Comparison of ENCODE assay signal across 9 mouse cellular contexts in the genomic region with DNA sequence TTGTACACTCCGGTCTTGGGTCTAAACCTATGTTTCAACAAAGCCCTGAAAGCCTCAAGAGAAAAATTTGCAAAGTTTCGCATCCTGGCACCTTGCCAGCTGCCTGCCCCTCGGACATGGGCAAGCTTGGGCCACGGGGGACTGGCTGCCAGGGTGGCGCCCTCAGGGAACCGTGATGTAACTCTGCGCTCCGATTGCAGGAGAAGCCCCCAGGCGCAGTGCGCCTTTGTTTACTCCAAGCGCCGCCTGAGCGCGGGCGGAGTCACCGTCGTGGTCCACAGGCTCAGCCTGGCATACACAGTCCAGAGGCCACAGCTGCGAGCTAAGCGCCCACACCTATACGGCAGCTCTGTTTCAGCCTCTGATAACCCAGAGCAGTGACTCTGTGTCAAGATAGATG. TPM values are rescaled to one million over a fixed set of nuclear protein-coding genes. Genes with fewer than 3 reads are reported as not detected.
A peak's percentile ranks its signal among the peaks of the same experiment; 100 is the strongest.
DNase-seq lines count a peak whose midpoint lies in the region; ATAC-seq and TF ChIP-seq lines count a peak whose summit lies in the region.
"Had no signal": no experiment of that assay in that cellular context is flagged by ENCODE, and none has a peak within 500 bp of the region (broad histone marks: within the 10 kb centered on the region; RNA-seq: fewer than 3 reads in every experiment).

No protein-coding gene starts in this region.

- H3K9me3 ChIP-seq in ES-E14 (ENCODE audit: control insufficient read depth, insufficient read depth, low read depth, low read length) = no peaks in the 10 kb centered on the region
- H3K9me3 ChIP-seq in hindbrain, embryonic 11.5 days (ENCODE audit: control insufficient read depth, low read length) = no peaks in the 10 kb centered on the region
- H3K9me3 ChIP-seq in liver, embryonic 11.5 days (ENCODE audit: control insufficient read depth, low read length) = no peaks in the 10 kb centered on the region

- no peak overlapping the region; the same call in 1 of the 2 replicates for H3K9ac ChIP-seq in ES-E14 (ENCODE audit: insufficient read depth, low read depth, low read length, poor library complexity, severe bottlenecking)
- no peak overlapping the region for H3K9ac ChIP-seq in hindbrain, embryonic 11.5 days (ENCODE audit: low read depth, low read length)
- peak overlapping the region; percentile 42; the same call in 1 of the 2 replicates for H3K9ac ChIP-seq in liver, embryonic 11.5 days (ENCODE audit: low read depth, low read length)

- H3K4me3 ChIP-seq in ES-E14 (ENCODE audit: insufficient read depth in 1 of 2, low read depth in 1 of 2, low read length in 2 of 2, poor library complexity in 1 of 2, severe bottlenecking in 1 of 2) = peak overlapping the region; percentile 6 to 38; a peak in 2 of 4 replicates
- H3K4me3 ChIP-seq in hindbrain, embryonic 11.5 days (ENCODE audit: low read depth, low read length) = no peak overlapping the region
- H3K4me3 ChIP-seq in liver, embryonic 11.5 days (ENCODE audit: low read depth, low read length) = peak overlapping the region; percentile 24; the same call in 1 of the 2 replicates

- ATAC-seq in hindbrain, embryonic 11.5 days (ENCODE audit: low FRiP score) = no peak
- peak; percentile 54 for ATAC-seq in liver, embryonic 11.5 days (replicated peaks; ENCODE audit: low FRiP score)

- no peak overlapping the region for H3K27ac ChIP-seq in ES-E14 (ENCODE audit: insufficient read depth, low read depth, low read length, poor library complexity, severe bottlenecking)
- H3K27ac ChIP-seq in hindbrain, embryonic 11.5 days (ENCODE audit: low read depth, low read length) = no peak overlapping the region
- H3K27ac ChIP-seq in liver, embryonic 11.5 days (ENCODE audit: low read depth, low read length) = no peak overlapping the region

- intact Hi-C loops in gastrocnemius, postnatal 14 days (cut with DNase I; ENCODE audit: low total_unique reads) = no loop called here

- WGBS in hindbrain, embryonic 11.5 days = 12% methylated on average over 20 of the region's 20 CpGs
- WGBS in liver, embryonic 11.5 days = 31% methylated on average over 20 of the region's 20 CpGs

- peak overlapping the region; percentile 34 for H3K4me2 ChIP-seq in hindbrain, embryonic 11.5 days (replicated peaks; ENCODE audit: low read depth, low read length)
- H3K4me2 ChIP-seq in liver, embryonic 11.5 days = peak overlapping the region; percentile 54

- H3K4me1 ChIP-seq in ES-E14 (ENCODE audit: control insufficient read depth in 2 of 2, insufficient read depth in 2 of 2, low read length in 2 of 2, poor library complexity in 1 of 2) = peaks cover 8 to 32% of the 10 kb centered on the region in 2 experiments; a peak in 3 of 4 replicates
- no peaks in the 10 kb centered on the region for H3K4me1 ChIP-seq in hindbrain, embryonic 11.5 days (replicated peaks; ENCODE audit: control insufficient read depth, insufficient read depth, low read length)
- peaks cover 19% of the 10 kb centered on the region for H3K4me1 ChIP-seq in liver, embryonic 11.5 days (replicated peaks; ENCODE audit: control insufficient read depth, insufficient read depth, low read length)

- H3K27me3 ChIP-seq in hindbrain, embryonic 11.5 days (ENCODE audit: control insufficient read depth, insufficient read depth, low read length) = no peaks in the 10 kb centered on the region
- peaks cover 9% of the 10 kb centered on the region for H3K27me3 ChIP-seq in liver, embryonic 11.5 days (replicated peaks; ENCODE audit: control insufficient read depth, insufficient read depth, low read length)
- H3K27me3 ChIP-seq: CH12.LX had no signal

- no peaks in the 10 kb centered on the region for H3K36me3 ChIP-seq in ES-E14 (ENCODE audit: control insufficient read depth, insufficient read depth, low read length, poor library complexity, severe bottlenecking)
- no peaks in the 10 kb centered on the region for H3K36me3 ChIP-seq in hindbrain, embryonic 11.5 days (ENCODE audit: control insufficient read depth, insufficient read depth, low read length)
- no peaks in the 10 kb centered on the region for H3K36me3 ChIP-seq in liver, embryonic 11.5 days (ENCODE audit: control insufficient read depth, insufficient read depth, low read length)

- peak; percentile 26 for DNase-seq in gastrocnemius, postnatal 10 days
- DNase-seq in gastrocnemius, postnatal 14 days = no peak
- DNase-seq in ES-E14 (ENCODE audit: low read depth, low spot score) = no peak
- DNase-seq in hindbrain, embryonic 11.5 days (ENCODE audit: low spot score) = peak; percentile 53
- no peak for DNase-seq in liver, embryonic 11.5 days (ENCODE audit: low spot score)
- peak; percentile 62 for DNase-seq in retina, embryonic 14.5 days (ENCODE audit: low spot score)
- no peak for DNase-seq in frontal cortex, postnatal 25 days (ENCODE audit: low spot score in 2 of 2)
- DNase-seq in thymus, postnatal 0 days (ENCODE audit: low spot score) = no peak

- in situ Hi-C loops in ES-E14 (cut with MboI; ENCODE audit: low sequenced_read_pairs in 2 of 2, unreplicated experiment in 2 of 2) = no loop called here

TF ChIP-seq in ES-E14, 5 proteins besides CTCF, POLR2A, EP300 and RAD21:
- TF ChIP-seq ZNF384 (IDR thresholded peaks at IDR 0.05; ENCODE audit: low read depth, low read length) (no peak), ZC3H11A (IDR thresholded peaks at IDR 0.05; ENCODE audit: borderline replicate concordance, low read depth, low read length) (no peak), HCFC1 (IDR thresholded peaks at IDR 0.05; ENCODE audit: borderline replicate concordance, insufficient read depth, low read length) (no peak), MAFK (IDR thresholded peaks at IDR 0.05; ENCODE audit: insufficient read depth, low read depth, low read length) (no peak), CHD2 (IDR thresholded peaks at IDR 0.05; ENCODE audit: low read depth, low read length) (no peak)

RNA-seq across cellular contexts. Expression of gene 1700017B05Rik, which starts 19.1 kb away (rescaled TPM):
- total RNA-seq in gastrocnemius, postnatal 10 days (2021) = 10 to 100 TPM; 10.2 to 12.8 TPM
- total RNA-seq in gastrocnemius, postnatal 14 days (2021) = 1 to 10 TPM; 6.4 to 7.3 TPM
- 21.8 and 35.6 TPM in 2 replicates for total RNA-seq in ES-E14 (2012; rRNA removed)
- 6.6 and 7.6 TPM in 2 replicates for polyA plus RNA-seq in hindbrain, embryonic 11.5 days (2014; fragmentation: Nextera tagmentation; extraction: Ambion mirVana)
- 27.0 and 29.5 TPM in 2 replicates for polyA plus RNA-seq in liver, embryonic 11.5 days (2014; fragmentation: Nextera tagmentation; extraction: Ambion mirVana)
- 29.3 and 30.0 TPM in 2 replicates for polyA plus RNA-seq in thymus, postnatal 0 days (2015; fragmentation: Nextera tagmentation; extraction: Ambion mirVana)

RNA-seq across cellular contexts. Expression of gene Trcg1, which starts 45.2 kb away (rescaled TPM):
- total RNA-seq in gastrocnemius, postnatal 10 days (2021) = not detected
- not detected for total RNA-seq in gastrocnemius, postnatal 14 days (2021)
- not detected in 2 replicates for total RNA-seq in ES-E14 (2012; rRNA removed)
- polyA plus RNA-seq in hindbrain, embryonic 11.5 days (2014; fragmentation: Nextera tagmentation; extraction: Ambion mirVana) = not detected in 2 replicates
- not detected in 2 replicates for polyA plus RNA-seq in liver, embryonic 11.5 days (2014; fragmentation: Nextera tagmentation; extraction: Ambion mirVana)
- 0.04 TPM in 1 of 2 replicates, not detected in the other for polyA plus RNA-seq in thymus, postnatal 0 days (2015; fragmentation: Nextera tagmentation; extraction: Ambion mirVana)
- total RNA-seq: CH12.LX had no signal

Comparison
In these comparisons a context has a peak if more than half of its experiments do, and no peak if none do; other contexts are left out.
1. DNase-seq: peak in gastrocnemius, postnatal 10 days (single experiment), hindbrain, embryonic 11.5 days (single experiment) and retina, embryonic 14.5 days (single experiment); none in gastrocnemius, postnatal 14 days (single experiment), ES-E14 (single experiment), liver, embryonic 11.5 days (single experiment), frontal cortex, postnatal 25 days (0 of 2) and thymus, postnatal 0 days (single experiment).